Mouse (Mus musculus): ENCODE measurements around the gene Plekho1.

GRCm38 (mm10) chr3:96038156-96038555, 42.4 kb upstream of the Plekho1 start:
- TF ChIP-seq CTCF (IDR thresholded peaks at IDR 0.05; ENCODE audit: low read depth) (no peak), EP300 (optimal IDR thresholded peaks at IDR 0.05) (no peak)
